Mouse (Mus musculus): ENCODE data around the gene Tcl1b4.

DNA sequence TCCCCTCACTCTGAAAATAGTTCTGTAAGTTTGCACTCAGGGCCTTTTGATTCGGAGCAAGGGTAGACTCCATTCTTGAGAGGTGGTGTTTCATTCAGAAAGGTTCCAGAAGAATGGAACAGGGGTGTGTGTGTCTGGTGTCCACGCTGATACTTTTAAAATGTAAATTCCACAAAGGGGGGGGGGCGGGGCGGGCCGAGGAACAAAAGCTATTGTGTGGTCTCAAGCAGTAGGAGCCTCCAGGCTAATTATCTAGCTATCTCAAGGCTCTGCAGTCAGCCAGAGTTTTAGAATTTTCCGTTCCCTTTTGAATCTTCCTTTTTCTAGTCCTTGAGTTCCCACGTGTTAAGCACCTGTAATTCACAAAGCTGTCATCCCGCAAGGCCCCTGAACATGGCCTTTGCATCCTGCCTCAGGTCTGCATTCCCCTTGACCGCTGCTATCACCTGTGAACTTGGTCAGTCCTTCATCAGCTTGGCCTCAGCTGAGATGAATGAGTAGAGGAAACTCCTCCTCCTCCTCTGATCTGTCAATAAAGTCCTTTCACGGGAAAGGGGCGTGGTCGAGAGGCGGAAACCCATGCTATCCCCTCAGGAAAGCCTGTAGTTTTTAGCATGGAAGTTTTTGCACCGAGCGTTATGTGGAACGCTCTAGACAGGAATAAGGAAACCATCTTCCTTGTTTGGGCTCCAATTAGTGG lies 23.0 kb downstream of the Tcl1b4 start:
- TF ChIP-seq USF1 (IDR thresholded peaks at IDR 0.05; ENCODE audit: low read depth) (no peak), CTCF (IDR thresholded peaks at IDR 0.05; ENCODE audit: control insufficient read depth, insufficient read depth, insufficient read length) (no peak), MYOD1 (IDR thresholded peaks at IDR 0.05; ENCODE audit: control insufficient read depth, insufficient read length, low read depth) (no peak), MYOG (IDR thresholded peaks at IDR 0.05; ENCODE audit: control insufficient read depth, extremely low read depth, insufficient read length) (no peak), CEBPB (IDR thresholded peaks at IDR 0.05; ENCODE audit: low read depth) (no peak), MAX (IDR thresholded peaks at IDR 0.05) (no peak)

Data from C2C12 (cell line).